In the genomic region with DNA sequence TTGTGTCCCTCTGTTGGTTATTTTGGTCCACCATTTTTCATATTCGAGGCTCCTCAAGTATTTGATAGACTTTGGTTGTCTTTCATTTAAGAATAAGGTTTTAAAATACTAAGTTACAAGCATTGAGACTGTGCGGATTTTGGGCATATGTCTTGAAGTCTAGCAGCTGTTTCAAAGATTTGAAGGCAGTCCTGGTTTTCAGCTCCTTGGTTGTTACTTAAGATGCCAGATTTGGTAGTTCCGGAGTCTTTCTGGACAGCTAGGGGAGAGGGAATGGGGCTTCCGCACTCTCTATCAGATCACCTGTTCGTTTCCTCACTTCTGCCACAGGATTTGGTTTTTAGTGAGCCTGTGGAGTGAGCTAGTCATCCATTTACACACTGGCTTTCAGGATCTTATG, we compare ENCODE assay signal across 25 mouse cellular contexts.
A peak's percentile ranks its signal among the peaks of the same experiment; 100 is the strongest.
DNase-seq lines count a peak whose midpoint lies in the region; ATAC-seq and TF ChIP-seq lines count a peak whose summit lies in the region.
"Had no signal": no experiment of that assay in that cellular context is flagged by ENCODE, and none has a peak within 500 bp of the region (broad histone marks: within the 10 kb centered on the region; RNA-seq: fewer than 3 reads in every experiment).

No protein-coding gene starts in this region.

- WGBS in cerebellum, adult 2 months: 82% methylated on average over 5 of the region's 5 CpGs

- TF ChIP-seq CTCF in cerebellum, adult 2 months (IDR thresholded peaks at IDR 0.05; ENCODE audit: borderline replicate concordance, insufficient read depth, low read depth, low read length): no peak
- TF ChIP-seq CTCF in left cerebral cortex, adult 2 months (IDR thresholded peaks at IDR 0.05): no peak

- no peak for TF ChIP-seq POLR2A in cerebellum, adult 2 months (IDR thresholded peaks at IDR 0.05; ENCODE audit: borderline replicate concordance, insufficient read depth, low read length)

- H3K27ac ChIP-seq in cerebellum, adult 2 months (ENCODE audit: insufficient read depth, low read length): peak overlapping the region; percentile 40; the same call in 1 of the 2 replicates
- H3K27ac ChIP-seq in left cerebral cortex, adult 2 months: peak overlapping the region; percentile 69
- H3K27ac ChIP-seq: embryonic facial prominence, embryonic 12.5 days; embryonic facial prominence, embryonic 15.5 days; heart, embryonic 15.5 days; hindbrain, embryonic 10.5 days; hindbrain, embryonic 13.5 days; intestine, embryonic 15.5 days had no signal

- intact Hi-C loops in left cerebral cortex, adult 2 months (cut with DNase I): loop anchor here (5.0 kb wide), 1 partner anchor 171 kb away; no protein-coding TSS in a partner anchor

- no peaks in the 10 kb centered on the region for H3K27me3 ChIP-seq in cerebellum, adult 2 months (ENCODE audit: control insufficient read depth, insufficient read depth, low read length)
- H3K27me3 ChIP-seq: embryonic facial prominence, embryonic 12.5 days; embryonic facial prominence, embryonic 15.5 days; heart, embryonic 12.5 days; heart, embryonic 15.5 days; hindbrain, embryonic 13.5 days; intestine, embryonic 15.5 days had no signal

- no peak for DNase-seq in cerebellum, adult 2 months
- no peak for DNase-seq in cerebellum, adult 18-20 months
- DNase-seq in frontal cortex, postnatal 25 days (ENCODE audit: low spot score in 2 of 2): no peak
- DNase-seq in left cerebral cortex, adult 2 months (ENCODE audit: extremely low spot score in 1 of 2, low spot score in 2 of 2): no peak
- no peak for DNase-seq in left cerebral cortex, adult 8-10 months (ENCODE audit: low spot score in 2 of 2)
- DNase-seq: adrenal gland, adult 8-10 months; adrenal gland, postnatal 25 days; cerebellum, adult 11 months; cerebellum, adult 9-11 months; cerebellum, postnatal 25 days; gastrocnemius, postnatal 25 days; heart, adult 18-20 months; heart, postnatal 10 days; heart, postnatal 36 days had no signal

- peak; percentile 73 for ATAC-seq in frontal cortex, adult (ENCODE audit: low TSS enrichment)
- ATAC-seq: activated CD4-positive, CD25-positive, alpha-beta regulatory T cell, adult 4 months; forebrain, embryonic 14.5 days; hindbrain, embryonic 16.5 days; intestine, embryonic 15.5 days had no signal

- peaks cover 18% of the 10 kb centered on the region; the same call in 1 of the 2 replicates for H3K4me1 ChIP-seq in cerebellum, adult 2 months (ENCODE audit: control insufficient read depth, insufficient read depth, low read length)
- H3K4me1 ChIP-seq: embryonic facial prominence, embryonic 12.5 days; embryonic facial prominence, embryonic 15.5 days; heart, embryonic 12.5 days; heart, embryonic 15.5 days; intestine, embryonic 15.5 days had no signal

- no peak overlapping the region for H3K4me3 ChIP-seq in cerebellum, adult 2 months (replicated peaks; ENCODE audit: insufficient read depth, low read depth, low read length)
- H3K4me3 ChIP-seq in left cerebral cortex, adult 2 months: no peak overlapping the region
- H3K4me3 ChIP-seq: embryonic facial prominence, embryonic 12.5 days; embryonic facial prominence, embryonic 15.5 days; heart, embryonic 12.5 days; heart, embryonic 15.5 days; hindbrain, embryonic 10.5 days; hindbrain, embryonic 13.5 days; intestine, embryonic 15.5 days had no signal
